Mouse (Mus musculus) E14TG2a.4 (cell line): ENCODE results near the gene Pdzrn3.

Source experiments
- CTCF ChIP-seq: conservative IDR thresholded peaks from 2 replicates; pipeline ENCODE4 v1.5.1; 2014; ENCODE audit warnings: low read length
- POU5F1 ChIP-seq: IDR thresholded peaks from 2 replicates; pipeline ENCODE4 v1.6.1; 2014; ENCODE audit warnings: low read length, borderline replicate concordance

- no peak for TF ChIP-seq CTCF
- no peak for TF ChIP-seq POU5F1
Measured at GRCm38 (mm10) chr6:101379546-101379945, 1.8 kb upstream of the Pdzrn3 start.
